Mouse (Mus musculus): ENCODE results near the gene Agmat. TPM values are rescaled to one million over a fixed set of nuclear protein-coding genes. Genes with fewer than 3 reads are reported as not detected.

The Agmat gene
- polyA plus RNA-seq, 1 experiment from 2014 or later = 0.11 TPM

DNA sequence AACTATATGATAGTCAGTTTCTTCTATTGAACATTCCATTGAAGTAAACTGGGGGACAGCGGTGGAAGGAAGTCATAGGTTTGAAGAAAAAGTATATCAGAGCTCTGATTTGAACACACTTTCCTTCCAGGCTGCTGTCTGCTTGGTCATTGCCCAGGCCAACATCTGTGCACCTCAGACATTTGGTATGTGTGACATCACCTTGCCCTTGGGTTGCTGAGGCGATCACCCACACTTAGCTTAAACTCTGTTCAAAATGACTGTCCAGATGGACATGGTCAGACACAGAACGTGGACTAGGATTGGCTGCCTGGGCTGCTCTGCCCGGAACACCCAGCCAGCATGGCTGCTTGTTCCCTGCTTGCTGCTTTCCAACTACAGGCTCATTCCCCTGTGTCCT, 4.1 kb upstream of the Agmat start:
- WGBS = 87% methylated on average over 4 of the region's 4 CpGs
- no peak for DNase-seq (ENCODE audit: low spot score)
- Histone ChIP-seq H3K4me3 (ENCODE audit: low read depth, low read length) (no peak overlapping the region), H3K4me1 (ENCODE audit: control insufficient read depth, insufficient read depth, low read length) (peaks cover 2% of the 10 kb centered on the region; the same call in 1 of the 2 replicates), H3K9me3 (ENCODE audit: control insufficient read depth, low read length) (no peaks in the 10 kb centered on the region), H3K27me3 (ENCODE audit: control insufficient read depth, insufficient read depth, low read length) (no peaks in the 10 kb centered on the region), H3K36me3 (ENCODE audit: control insufficient read depth, insufficient read depth, low read length) (no peaks in the 10 kb centered on the region), H3K9ac (ENCODE audit: low read length) (no peak overlapping the region), H3K4me2 (ENCODE audit: low read depth, severe bottlenecking) (no peak overlapping the region), H3K27ac (replicated peaks; ENCODE audit: low read depth, low read length) (no peak overlapping the region)
- ATAC-seq (ENCODE audit: insufficient number of reproducible peaks, low FRiP score, low TSS enrichment, low read depth) = no peak

- H3K27ac ChIP-seq (replicated peaks; ENCODE audit: low read depth, low read length) = no peak overlapping the region
- 43% methylated on average over 11 of the region's 11 CpGs for WGBS
- no peak overlapping the region for H3K9ac ChIP-seq (ENCODE audit: low read length)
- ATAC-seq (ENCODE audit: insufficient number of reproducible peaks, low FRiP score, low TSS enrichment, low read depth) (no peak), DNase-seq (ENCODE audit: low spot score) (no peak)
- no peak overlapping the region for H3K4me2 ChIP-seq (ENCODE audit: low read depth, severe bottlenecking)
- no peaks in the 10 kb centered on the region for H3K27me3 ChIP-seq (ENCODE audit: control insufficient read depth, insufficient read depth, low read length)
- H3K36me3 ChIP-seq (ENCODE audit: control insufficient read depth, insufficient read depth, low read length) = no peaks in the 10 kb centered on the region
- no peaks in the 10 kb centered on the region for H3K9me3 ChIP-seq (ENCODE audit: control insufficient read depth, low read length)
- no peak overlapping the region for H3K4me3 ChIP-seq (ENCODE audit: low read depth, low read length)
- peaks cover 2% of the 10 kb centered on the region; the same call in 1 of the 2 replicates for H3K4me1 ChIP-seq (ENCODE audit: control insufficient read depth, insufficient read depth, low read length)
Measured at GRCm38 (mm10) chr4:141749557-141749956, 3.1 kb downstream of the Agmat start.

DNA sequence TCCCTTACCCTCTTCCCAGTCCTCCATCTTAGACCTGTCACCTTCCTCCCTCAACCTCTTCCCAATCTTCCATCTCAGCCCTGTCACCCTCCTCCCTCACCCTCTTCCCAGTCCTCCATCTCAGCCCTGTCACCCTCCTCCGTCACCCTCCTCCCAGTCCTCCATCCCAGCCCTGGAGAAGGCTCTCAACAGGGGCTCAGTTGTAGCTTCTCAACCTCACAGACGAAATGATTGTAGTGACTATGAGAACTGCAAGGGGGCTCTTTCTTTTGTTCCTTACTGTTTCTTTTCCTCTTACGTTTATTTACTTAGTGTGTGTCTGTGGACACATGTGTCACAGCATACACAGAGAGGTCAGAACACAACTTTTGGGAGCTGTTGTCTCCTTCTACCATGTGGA, 4.4 kb downstream of the Agmat start:
- Histone ChIP-seq H3K4me2 (ENCODE audit: low read depth, severe bottlenecking) (no peak overlapping the region), H3K4me1 (ENCODE audit: control insufficient read depth, insufficient read depth, low read length) (peaks cover 2% of the 10 kb centered on the region; the same call in 1 of the 2 replicates), H3K27me3 (ENCODE audit: control insufficient read depth, insufficient read depth, low read length) (no peaks in the 10 kb centered on the region), H3K36me3 (ENCODE audit: control insufficient read depth, insufficient read depth, low read length) (no peaks in the 10 kb centered on the region), H3K4me3 (ENCODE audit: low read depth, low read length) (no peak overlapping the region), H3K27ac (replicated peaks; ENCODE audit: low read depth, low read length) (no peak overlapping the region), H3K9ac (ENCODE audit: low read length) (no peak overlapping the region), H3K9me3 (ENCODE audit: control insufficient read depth, low read length) (no peaks in the 10 kb centered on the region)
- ATAC-seq (ENCODE audit: insufficient number of reproducible peaks, low FRiP score, low TSS enrichment, low read depth) (no peak), DNase-seq (ENCODE audit: low spot score) (no peak)
- 74% methylated on average over 3 of the region's 3 CpGs for WGBS

GRCm38 (mm10) chr4:141751419-141752075, 5.1 kb downstream of the Agmat start:
- Histone ChIP-seq H3K4me3 (ENCODE audit: low read depth, low read length) (no peak overlapping the region), H3K9me3 (ENCODE audit: control insufficient read depth, low read length) (no peaks in the 10 kb centered on the region)
- no peak for ATAC-seq (ENCODE audit: insufficient number of reproducible peaks, low FRiP score, low TSS enrichment, low read depth)

GRCm38 (mm10) chr4:141752076-141752421, 5.6 kb downstream of the Agmat start:
- DNase-seq (ENCODE audit: low spot score) (no peak), ATAC-seq (ENCODE audit: insufficient number of reproducible peaks, low FRiP score, low TSS enrichment, low read depth) (no peak)
- no peaks in the 10 kb centered on the region for H3K27me3 ChIP-seq (ENCODE audit: control insufficient read depth, insufficient read depth, low read length)
- H3K4me3 ChIP-seq (ENCODE audit: low read depth, low read length) = no peak overlapping the region
- H3K9me3 ChIP-seq (ENCODE audit: control insufficient read depth, low read length) = no peaks in the 10 kb centered on the region
- no peak overlapping the region for H3K27ac ChIP-seq (replicated peaks; ENCODE audit: low read depth, low read length)
- peaks cover 2% of the 10 kb centered on the region; the same call in 1 of the 2 replicates for H3K4me1 ChIP-seq (ENCODE audit: control insufficient read depth, insufficient read depth, low read length)
- no peak overlapping the region for H3K4me2 ChIP-seq (ENCODE audit: low read depth, severe bottlenecking)
- no peaks in the 10 kb centered on the region for H3K36me3 ChIP-seq (ENCODE audit: control insufficient read depth, insufficient read depth, low read length)
- no peak overlapping the region for H3K9ac ChIP-seq (ENCODE audit: low read length)
- 1% methylated on average over 4 of the region's 4 CpGs for WGBS

More at GRCm38 (mm10) chr4:141751419-141752075, 5.1 kb downstream of the Agmat start:
- H3K36me3 ChIP-seq (ENCODE audit: control insufficient read depth, insufficient read depth, low read length) = no peaks in the 10 kb centered on the region
- no peak overlapping the region for H3K27ac ChIP-seq (replicated peaks; ENCODE audit: low read depth, low read length)
- H3K4me1 ChIP-seq (ENCODE audit: control insufficient read depth, insufficient read depth, low read length) = peaks cover 2% of the 10 kb centered on the region; the same call in 1 of the 2 replicates
- 45% methylated on average over 4 of the region's 4 CpGs for WGBS
- H3K4me2 ChIP-seq (ENCODE audit: low read depth, severe bottlenecking) = no peak overlapping the region
- no peak for DNase-seq (ENCODE audit: low spot score)
- H3K9ac ChIP-seq (ENCODE audit: low read length) = no peak overlapping the region
- no peaks in the 10 kb centered on the region for H3K27me3 ChIP-seq (ENCODE audit: control insufficient read depth, insufficient read depth, low read length)

DNA sequence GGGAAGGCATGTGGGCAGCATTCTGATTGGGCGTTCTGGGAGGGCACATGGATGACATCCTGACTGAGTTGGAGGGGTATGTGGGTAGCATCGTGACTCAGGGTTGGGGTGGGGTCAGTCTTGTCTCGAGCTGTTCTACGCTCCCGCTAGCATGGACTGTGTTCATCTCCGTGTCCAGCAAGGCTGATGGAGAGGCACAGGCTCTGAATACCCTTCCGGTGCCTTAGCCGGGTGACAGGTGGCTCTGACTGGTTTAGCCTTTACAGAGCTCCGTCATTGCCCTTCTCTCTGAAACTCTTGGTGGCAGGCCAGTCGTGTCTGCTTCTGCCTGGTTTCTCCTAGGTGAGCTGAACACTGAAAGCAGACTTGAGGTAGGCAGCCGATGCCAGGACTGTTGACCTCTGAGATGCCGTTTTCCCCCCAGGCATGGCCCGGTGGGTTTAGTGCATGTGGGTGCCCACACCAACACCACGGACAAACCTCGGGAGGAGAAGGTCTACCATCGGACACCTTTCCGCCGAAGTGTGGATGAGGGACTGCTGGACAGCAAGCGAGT, 9.0 kb downstream of the Agmat start:
- Histone ChIP-seq H3K4me3 (ENCODE audit: low read depth, low read length) (no peak overlapping the region), H3K36me3 (ENCODE audit: control insufficient read depth, insufficient read depth, low read length) (no peaks in the 10 kb centered on the region), H3K9me3 (ENCODE audit: control insufficient read depth, low read length) (no peaks in the 10 kb centered on the region), H3K4me1 (ENCODE audit: control insufficient read depth, insufficient read depth, low read length) (no peaks in the 10 kb centered on the region), H3K27me3 (ENCODE audit: control insufficient read depth, insufficient read depth, low read length) (no peaks in the 10 kb centered on the region), H3K9ac (ENCODE audit: low read length) (no peak overlapping the region), H3K27ac (replicated peaks; ENCODE audit: low read depth, low read length) (no peak overlapping the region), H3K4me2 (ENCODE audit: low read depth, severe bottlenecking) (no peak overlapping the region)
- ATAC-seq (ENCODE audit: insufficient number of reproducible peaks, low FRiP score, low TSS enrichment, low read depth) (no peak), DNase-seq (ENCODE audit: low spot score) (no peak)
- 93% methylated on average over 19 of the region's 19 CpGs for WGBS

- H3K4me2 ChIP-seq (ENCODE audit: low read depth, severe bottlenecking) = no peak overlapping the region
- H3K27ac ChIP-seq (replicated peaks; ENCODE audit: low read depth, low read length) = no peak overlapping the region
- no peak overlapping the region for H3K4me3 ChIP-seq (ENCODE audit: low read depth, low read length)
- H3K36me3 ChIP-seq (ENCODE audit: control insufficient read depth, insufficient read depth, low read length) = peaks cover 2% of the 10 kb centered on the region; the same call in 1 of the 2 replicates
- no peaks in the 10 kb centered on the region for H3K9me3 ChIP-seq (ENCODE audit: control insufficient read depth, low read length)
- ATAC-seq (ENCODE audit: insufficient number of reproducible peaks, low FRiP score, low TSS enrichment, low read depth) (no peak), DNase-seq (ENCODE audit: low spot score) (no peak)
- no peaks in the 10 kb centered on the region for H3K27me3 ChIP-seq (ENCODE audit: control insufficient read depth, insufficient read depth, low read length)
- no peak overlapping the region for H3K9ac ChIP-seq (ENCODE audit: low read length)
- H3K4me1 ChIP-seq (ENCODE audit: control insufficient read depth, insufficient read depth, low read length) = no peaks in the 10 kb centered on the region
- WGBS = 80% methylated on average over 3 of the region's 3 CpGs
Measured at GRCm38 (mm10) chr4:141757124-141757523, 10.7 kb downstream of the Agmat start.

DNA sequence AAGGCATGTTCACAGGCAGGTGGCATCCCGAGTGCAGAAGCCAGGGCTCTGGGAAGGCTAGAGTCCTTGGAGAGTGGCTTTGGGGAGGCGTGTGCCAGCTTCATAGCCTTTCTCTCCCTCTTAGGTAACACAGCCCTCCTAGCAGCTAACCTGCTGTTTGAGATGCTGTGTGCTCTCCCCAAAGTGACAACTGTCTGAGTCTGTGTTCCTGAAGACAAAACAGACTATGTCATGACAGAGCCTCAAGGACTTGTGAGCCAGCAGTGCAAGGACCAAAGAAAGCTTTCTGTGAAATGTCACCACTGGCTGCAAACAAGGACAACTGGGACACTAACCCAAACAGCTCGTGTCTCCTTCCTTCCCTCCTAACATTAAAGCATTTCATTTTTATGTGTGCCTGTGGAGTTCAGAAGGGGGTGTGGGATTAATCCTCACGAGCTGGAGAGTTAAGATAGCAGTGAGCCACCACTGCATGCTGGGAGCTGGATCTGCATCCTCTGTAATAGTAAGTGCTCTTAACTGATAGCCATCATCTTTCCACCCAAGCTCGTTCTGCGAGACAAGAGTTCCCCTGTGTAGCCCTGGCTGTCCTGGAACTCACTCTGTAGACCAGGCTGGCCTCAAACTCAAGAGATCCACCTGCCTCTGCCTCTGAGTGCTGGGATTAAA, 12.5 kb downstream of the Agmat start:
- ATAC-seq (ENCODE audit: insufficient number of reproducible peaks, low FRiP score, low TSS enrichment, low read depth) (no peak), DNase-seq (ENCODE audit: low spot score) (no peak)
- WGBS = 73% methylated on average over 6 of the region's 6 CpGs

More for the DNA sequence above, 12.5 kb downstream of the Agmat start:
- Histone ChIP-seq H3K4me2 (ENCODE audit: low read depth, severe bottlenecking) (no peak overlapping the region), H3K9ac (ENCODE audit: low read length) (no peak overlapping the region), H3K4me3 (ENCODE audit: low read depth, low read length) (no peak overlapping the region), H3K27me3 (ENCODE audit: control insufficient read depth, insufficient read depth, low read length) (no peaks in the 10 kb centered on the region), H3K4me1 (ENCODE audit: control insufficient read depth, insufficient read depth, low read length) (no peaks in the 10 kb centered on the region), H3K9me3 (ENCODE audit: control insufficient read depth, low read length) (no peaks in the 10 kb centered on the region), H3K36me3 (ENCODE audit: control insufficient read depth, insufficient read depth, low read length) (peaks cover 8% of the 10 kb centered on the region), H3K27ac (replicated peaks; ENCODE audit: low read depth, low read length) (no peak overlapping the region)
